Mouse (Mus musculus): ENCODE data around the gene Kank4. TPM values are rescaled to one million over a fixed set of nuclear protein-coding genes. Genes with fewer than 3 reads are reported as not detected.

Kank4 gene
- total and polyA plus RNA-seq, 3 experiments, result not detected

DNA sequence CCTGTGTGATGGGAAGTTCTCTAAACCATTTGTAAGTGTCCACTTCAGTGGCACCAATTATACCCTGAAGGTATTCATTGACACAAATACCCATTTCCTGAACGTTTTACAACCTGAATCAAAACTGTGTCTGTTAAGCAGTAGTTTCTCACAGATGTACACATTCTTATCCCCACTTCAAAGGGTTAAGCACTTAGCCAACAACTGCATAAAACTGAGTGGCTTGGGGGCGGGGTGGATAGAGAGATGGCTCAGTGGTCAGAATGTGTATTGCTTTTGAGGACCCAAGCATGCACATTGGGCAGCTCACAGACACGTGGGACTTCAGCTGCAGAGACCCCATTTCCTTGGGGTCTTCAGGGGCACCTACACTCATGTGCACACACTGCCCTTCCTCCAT lies 29.1 kb upstream of the Kank4 start:
- Histone ChIP-seq H3K36me3 (ENCODE audit: control insufficient read depth in 1 of 2, insufficient read depth in 2 of 2, low read length in 2 of 2) (no peaks in the 10 kb centered on the region), H3K9ac (ENCODE audit: control insufficient read depth, low read depth, low read length, poor library complexity, severe bottlenecking) (no peak overlapping the region), H3K27ac (ENCODE audit: control insufficient read depth, low read depth, low read length) (no peak overlapping the region), H3K79me2 (ENCODE audit: control insufficient read depth, insufficient read depth, low read length, poor library complexity) (no peaks in the 10 kb centered on the region), H3K4me1 (ENCODE audit: control insufficient read depth in 1 of 2, insufficient read depth in 2 of 2, low read length in 2 of 2) (no peaks in the 10 kb centered on the region), H3K27me3 (ENCODE audit: control insufficient read depth in 1 of 2, insufficient read depth in 2 of 2, low read length in 2 of 2) (no peaks in the 10 kb centered on the region), H3K9me3 (replicated peaks; ENCODE audit: insufficient read depth, low read length) (no peaks in the 10 kb centered on the region), H3K4me3 (ENCODE audit: control insufficient read depth in 1 of 2, insufficient read depth in 1 of 2, low read depth in 2 of 2, low read length in 2 of 2) (no peak overlapping the region)
- DNase-seq (ENCODE audit: low read depth, low spot score), result no peak
- TF ChIP-seq ZNF384 (IDR thresholded peaks at IDR 0.05; ENCODE audit: low read depth, low read length) (no peak), BHLHE40 (IDR thresholded peaks at IDR 0.05; ENCODE audit: borderline replicate concordance, low read depth, low read length) (no peak), USF1 (IDR thresholded peaks at IDR 0.05; ENCODE audit: low read depth, low read length) (no peak), MAZ (IDR thresholded peaks at IDR 0.05; ENCODE audit: low read depth, low read length) (no peak), MYC (IDR thresholded peaks at IDR 0.05; ENCODE audit: low read depth, low read length) (no peak), JUND (IDR thresholded peaks at IDR 0.05; ENCODE audit: low read depth, low read length) (no peak), RAD21 (IDR thresholded peaks at IDR 0.05; ENCODE audit: low read depth, low read length) (no peak), NELFE (IDR thresholded peaks at IDR 0.05; ENCODE audit: low read depth, low read length) (no peak), HCFC1 (IDR thresholded peaks at IDR 0.05; ENCODE audit: low read depth, low read length) (no peak), ZKSCAN1 (IDR thresholded peaks at IDR 0.05; ENCODE audit: low read depth, low read length) (no peak), RCOR1 (IDR thresholded peaks at IDR 0.05; ENCODE audit: low read depth, low read length) (no peak), NRF1 (IDR thresholded peaks at IDR 0.05; ENCODE audit: insufficient read depth, low read depth, low read length, poor library complexity, severe bottlenecking) (no peak), MAX (IDR thresholded peaks at IDR 0.05; ENCODE audit: low read length) (no peak), KAT2A (conservative IDR thresholded peaks at IDR 0.05; ENCODE audit: low read depth, low read length) (no peak), EP300 (IDR thresholded peaks at IDR 0.05; ENCODE audit: low read depth in 1 of 2, low read length in 2 of 2) (no peak), POLR2A (IDR thresholded peaks at IDR 0.05; ENCODE audit: control insufficient read depth in 1 of 2, insufficient read depth in 1 of 2, low read depth in 1 of 2, low read length in 2 of 2, poor library complexity in 1 of 2) (no peak), TCF12 (IDR thresholded peaks at IDR 0.05; ENCODE audit: low read depth, low read length) (no peak)

DNA sequence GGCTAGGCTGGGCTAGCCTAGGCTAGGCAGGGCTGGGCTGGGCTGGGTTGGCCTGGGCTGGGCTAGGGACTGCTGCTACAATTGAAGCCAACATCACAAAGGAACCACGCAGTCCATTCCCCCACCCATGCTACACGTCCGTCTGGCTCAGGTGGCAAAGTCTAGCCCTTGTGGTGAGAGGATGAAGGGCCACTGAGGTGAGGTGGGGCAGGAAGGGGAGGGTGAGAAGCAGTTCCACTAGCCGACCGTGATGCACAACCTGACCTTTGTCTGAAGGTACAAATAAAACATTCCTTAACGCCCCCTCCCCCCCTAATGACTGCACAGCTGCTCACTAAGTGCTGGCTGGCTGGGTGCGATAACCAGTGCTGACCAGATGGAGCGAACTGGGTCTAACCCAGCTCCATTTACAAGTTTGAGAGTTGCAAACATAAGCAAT lies 28.4 kb upstream of the Kank4 start:
- no peak overlapping the region for H3K9ac ChIP-seq (ENCODE audit: control insufficient read depth, low read depth, low read length, poor library complexity, severe bottlenecking)
- no peak overlapping the region for H3K4me3 ChIP-seq (ENCODE audit: control insufficient read depth in 1 of 2, insufficient read depth in 1 of 2, low read depth in 2 of 2, low read length in 2 of 2)
- no peak for TF ChIP-seq BHLHE40 (IDR thresholded peaks at IDR 0.05; ENCODE audit: borderline replicate concordance, low read depth, low read length)
- no peak for TF ChIP-seq USF2 (IDR thresholded peaks at IDR 0.05; ENCODE audit: borderline replicate concordance in 1 of 2, insufficient read depth in 1 of 2, low read depth in 1 of 2, low read length in 2 of 2)
- TF ChIP-seq HCFC1 (IDR thresholded peaks at IDR 0.05; ENCODE audit: low read depth, low read length), result no peak
- TF ChIP-seq RCOR1 (IDR thresholded peaks at IDR 0.05; ENCODE audit: low read depth, low read length), result no peak
- TF ChIP-seq MAFK (IDR thresholded peaks at IDR 0.05; ENCODE audit: borderline replicate concordance, low read depth, low read length), result no peak
- TF ChIP-seq TBP (IDR thresholded peaks at IDR 0.05; ENCODE audit: low read depth, low read length), result no peak
- no peak for TF ChIP-seq UBTF (IDR thresholded peaks at IDR 0.05; ENCODE audit: borderline replicate concordance, insufficient read depth, low read depth, low read length)
- no peak for TF ChIP-seq EP300 (IDR thresholded peaks at IDR 0.05; ENCODE audit: low read depth in 1 of 2, low read length in 2 of 2)
- H3K4me1 ChIP-seq (ENCODE audit: control insufficient read depth in 1 of 2, insufficient read depth in 2 of 2, low read length in 2 of 2), result no peaks in the 10 kb centered on the region
- no peaks in the 10 kb centered on the region for H3K27me3 ChIP-seq (ENCODE audit: control insufficient read depth in 1 of 2, insufficient read depth in 2 of 2, low read length in 2 of 2)
- H3K9me3 ChIP-seq (replicated peaks; ENCODE audit: insufficient read depth, low read length), result no peaks in the 10 kb centered on the region
- H3K79me2 ChIP-seq (ENCODE audit: control insufficient read depth, insufficient read depth, low read length, poor library complexity), result no peaks in the 10 kb centered on the region
- no peak overlapping the region for H3K27ac ChIP-seq (ENCODE audit: control insufficient read depth, low read depth, low read length)
- no peaks in the 10 kb centered on the region for H3K36me3 ChIP-seq (ENCODE audit: control insufficient read depth in 1 of 2, insufficient read depth in 2 of 2, low read length in 2 of 2)
- no peak for DNase-seq (ENCODE audit: low read depth, low spot score)
